Mouse (Mus musculus) brain, embryonic 14.5 days (tissue): ENCODE data around the gene Nptx2.

Source experiments
- CTCF ChIP-seq: fragments of 200-500 bp; IDR thresholded peaks from 2 replicates; pipeline ENCODE4 v1.5.1; 2012; ENCODE audit warnings: inconsistent platforms, mild to moderate bottlenecking, moderate library complexity, borderline replicate concordance; ENCODE audit not compliant: insufficient read depth, insufficient read length; ENCODE audit errors: extremely low read depth
- POLR2A ChIP-seq: fragments of 200-500 bp; IDR thresholded peaks from 2 replicates; pipeline ENCODE4 v1.6.1; 2012; ENCODE audit warnings: mild to moderate bottlenecking, inconsistent platforms, borderline replicate concordance; ENCODE audit not compliant: poor library complexity, insufficient read depth, insufficient read length, severe bottlenecking; ENCODE audit errors: extremely low read depth

GRCm38 (mm10) chr5:144550622-144551137 is 5.0 kb downstream of the Nptx2 start:
- TF ChIP-seq CTCF, result no peak
- no peak for TF ChIP-seq POLR2A
